Mouse (Mus musculus) cortical plate, adult 2 months (tissue): ENCODE data around the gene Pla2r1.

ENCODE experiments used
- CTCF ChIP-seq: fragments of 200-500 bp; IDR thresholded peaks from 2 replicates; pipeline ENCODE4 v1.5.1; 2011; ENCODE audit warnings: mild to moderate bottlenecking, control low read depth, low read length; ENCODE audit not compliant: insufficient read depth; ENCODE audit errors: extremely low read depth
- POLR2A ChIP-seq: fragments of 200-500 bp; IDR thresholded peaks from 2 replicates; pipeline ENCODE4 v1.6.1; 2011; ENCODE audit warnings: mild to moderate bottlenecking, low read length, control low read depth; ENCODE audit not compliant: insufficient read depth; ENCODE audit errors: extremely low read depth

DNA sequence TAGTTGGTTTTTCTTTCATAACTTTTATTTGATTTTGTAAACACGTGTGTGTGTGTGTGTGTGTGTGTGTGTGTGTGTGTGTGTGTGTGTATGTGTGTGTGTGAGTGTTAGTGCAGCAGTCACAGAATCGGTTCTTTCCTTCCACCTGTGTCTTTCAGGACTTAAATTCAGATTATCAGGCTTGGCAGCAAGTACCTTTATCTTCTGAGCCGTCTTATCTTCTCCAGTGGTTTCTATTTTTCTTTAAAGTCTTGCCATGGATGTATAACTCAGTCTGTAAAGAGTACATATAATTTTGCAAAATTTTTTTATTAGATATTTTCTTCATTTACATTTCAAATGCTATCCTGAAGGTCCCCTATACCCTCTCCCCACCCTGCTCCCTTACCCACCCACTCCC is 165.7 kb downstream of the Pla2r1 start:
- TF ChIP-seq CTCF = no peak
- no peak for TF ChIP-seq POLR2A
